Mouse (Mus musculus): Measurements from ENCODE around the gene Xlr4a.
"Not testable (repeated sequence)": the region's sequence is repeated elsewhere in the genome, so short reads cannot be mapped to it uniquely, and the experiment has no call there.

The Xlr4a gene

DNA sequence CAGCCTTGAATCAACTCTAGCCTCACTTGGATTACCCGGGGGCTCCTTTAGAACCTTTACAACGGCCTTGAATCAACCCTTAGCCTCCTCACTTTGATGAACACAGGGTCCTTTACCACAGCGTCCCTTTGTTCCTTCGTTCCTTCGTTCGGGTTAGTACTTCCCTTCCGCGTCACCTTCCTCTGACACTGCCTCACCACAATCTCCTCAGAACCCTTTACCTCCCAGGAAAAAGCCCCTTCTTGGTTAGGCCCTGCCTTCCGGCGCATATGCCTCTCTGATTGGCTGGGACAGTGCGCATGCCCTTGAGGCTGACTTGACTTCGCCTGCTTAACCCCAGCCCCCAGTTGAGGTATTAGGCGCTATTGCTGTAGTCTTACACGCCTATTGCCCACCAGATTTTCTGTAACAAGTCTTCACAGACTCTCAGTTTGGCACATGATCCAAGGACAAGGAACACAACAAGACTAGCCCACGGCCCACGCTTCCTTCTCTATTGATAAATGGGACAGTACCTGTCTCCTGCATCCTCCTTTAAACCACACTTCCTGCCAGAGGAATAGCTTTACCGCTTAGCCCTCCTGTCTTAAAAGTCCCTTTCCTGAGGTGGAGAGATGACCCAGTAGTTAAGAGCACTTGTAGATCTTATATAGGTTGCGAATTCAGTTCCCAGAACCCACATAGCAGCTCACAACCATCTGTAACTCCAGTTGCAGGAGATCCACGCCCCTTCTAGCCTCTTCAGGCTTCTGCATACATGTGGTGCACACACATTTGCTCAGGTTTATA is at the start of gene Xlr4a:
TSS of gene Xlr4a (minus strand) at position 212 of the 789 bp plus-strand sequence.
- not testable (repeated sequence) for DNase-seq (ENCODE audit: low spot score)

DNA sequence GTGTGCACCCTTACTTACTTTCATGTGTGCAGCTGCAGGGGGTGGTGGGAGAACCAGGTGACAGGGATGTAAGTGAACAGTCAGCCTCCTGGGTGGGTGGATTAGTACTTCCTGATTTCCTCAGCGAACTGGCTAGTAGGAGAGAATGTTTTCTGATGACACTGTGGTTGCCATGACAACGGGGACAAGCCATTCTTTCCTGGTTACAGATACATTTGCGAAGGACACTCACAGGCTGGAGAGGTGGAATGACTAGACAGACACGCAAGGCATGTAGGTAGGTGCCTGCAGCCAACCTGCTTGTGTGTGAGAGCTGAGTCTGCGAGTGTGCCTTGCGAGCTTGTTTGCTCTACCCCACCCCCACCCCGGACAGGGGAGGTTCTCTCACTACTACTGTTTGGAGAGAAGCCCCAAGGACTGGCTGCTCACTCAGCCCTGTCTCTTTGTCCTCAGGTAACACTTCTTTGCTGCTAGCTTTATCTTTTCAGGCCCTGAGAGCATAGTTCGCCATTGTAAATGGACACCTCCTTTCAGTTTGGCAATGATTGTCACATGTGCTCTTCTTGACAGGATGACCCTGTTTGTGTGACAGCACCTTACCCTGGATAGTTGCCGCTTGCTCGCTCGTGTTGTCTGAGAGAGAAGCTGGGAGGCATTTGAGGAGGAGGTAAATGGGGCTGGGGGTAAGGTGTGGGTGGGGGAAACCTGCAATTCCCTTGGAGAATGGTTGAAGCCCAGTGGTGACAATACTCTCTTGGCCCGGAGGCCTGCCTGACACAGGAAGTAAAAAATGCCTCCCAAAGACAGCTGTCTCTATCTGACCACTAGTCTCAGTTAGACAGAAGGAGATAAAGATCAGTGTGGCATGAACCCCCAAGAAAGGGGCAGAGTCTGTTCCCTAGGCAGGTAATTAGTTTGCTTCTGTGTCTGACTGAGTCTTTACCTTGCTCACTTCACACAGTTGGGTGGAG is 40.9 kb upstream of the Xlr4a start:
- DNase-seq (ENCODE audit: low spot score), result not testable (repeated sequence)

DNA sequence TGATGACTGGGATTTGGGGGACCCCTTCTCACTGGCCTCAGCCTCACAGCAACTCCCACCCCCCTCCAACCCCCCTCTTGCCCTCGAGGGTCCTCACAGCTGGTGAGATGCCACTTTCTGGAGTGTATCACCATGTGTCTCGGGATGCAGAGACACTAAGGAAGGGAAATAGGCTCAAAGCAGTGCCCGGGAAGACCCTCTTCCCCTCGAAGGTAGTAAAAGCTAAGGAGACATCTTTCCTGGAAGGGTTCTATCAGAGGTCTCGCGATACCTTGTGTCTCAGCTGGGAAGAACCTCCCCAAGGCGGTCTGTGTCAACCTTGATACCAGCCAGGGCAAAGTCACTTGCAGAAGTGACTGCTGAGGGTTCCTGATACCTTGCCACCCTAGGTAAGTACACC is 34.5 kb upstream of the Xlr4a start, which contains the start of gene Gm14685:
TSS of gene Gm14685 (plus strand) at position 301 of the 400 bp plus-strand sequence.
- DNase-seq (ENCODE audit: low spot score), result not testable (repeated sequence)

- not testable (repeated sequence) for DNase-seq (ENCODE audit: low spot score)
Measured at GRCm38 (mm10) chrX:73096941-73097508, 14.7 kb upstream of the Xlr4a start, which contains the start of gene Xlr3a. Gene Xlr3a, minus strand, starts transcription at chrX:73097095.

DNA sequence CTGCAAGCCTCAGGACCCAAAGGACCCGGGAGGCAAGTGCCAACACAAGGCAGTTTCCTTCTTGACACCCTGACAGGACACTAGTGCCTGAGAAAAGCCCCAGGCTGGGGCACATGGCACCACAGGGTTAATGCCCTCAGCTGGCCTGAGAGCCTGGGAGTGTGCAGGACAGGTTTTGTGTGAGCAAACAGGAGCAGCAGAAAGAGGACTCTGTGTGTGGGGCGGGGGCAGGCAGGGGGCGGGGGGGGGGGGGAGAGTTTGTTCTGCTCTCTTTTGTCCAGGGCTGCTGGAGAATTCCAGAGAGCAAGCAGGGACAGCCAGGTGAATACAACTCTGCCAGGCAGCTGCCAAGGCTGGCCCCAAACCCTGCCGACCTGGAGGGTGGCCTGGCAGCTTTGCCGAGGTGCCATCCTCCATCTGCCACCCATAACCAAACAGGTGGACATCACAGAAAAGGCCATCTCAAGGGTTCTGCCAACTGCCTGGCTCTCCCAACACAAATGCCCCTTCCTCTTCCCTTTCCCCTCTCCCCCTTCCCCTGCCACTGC is 15.4 kb downstream of the Xlr4a start:
- DNase-seq (ENCODE audit: low spot score), result not testable (repeated sequence)

- no peak for DNase-seq (ENCODE audit: low spot score)
Measured at GRCm38 (mm10) chrX:73064415-73064793, 17.9 kb downstream of the Xlr4a start, which contains the start of gene Pnma3. Gene Pnma3, plus strand, starts transcription at chrX:73064787.

GRCm38 (mm10) chrX:73063512-73064414 is 18.5 kb downstream of the Xlr4a start:
- DNase-seq (ENCODE audit: low spot score), result no peak

DNA sequence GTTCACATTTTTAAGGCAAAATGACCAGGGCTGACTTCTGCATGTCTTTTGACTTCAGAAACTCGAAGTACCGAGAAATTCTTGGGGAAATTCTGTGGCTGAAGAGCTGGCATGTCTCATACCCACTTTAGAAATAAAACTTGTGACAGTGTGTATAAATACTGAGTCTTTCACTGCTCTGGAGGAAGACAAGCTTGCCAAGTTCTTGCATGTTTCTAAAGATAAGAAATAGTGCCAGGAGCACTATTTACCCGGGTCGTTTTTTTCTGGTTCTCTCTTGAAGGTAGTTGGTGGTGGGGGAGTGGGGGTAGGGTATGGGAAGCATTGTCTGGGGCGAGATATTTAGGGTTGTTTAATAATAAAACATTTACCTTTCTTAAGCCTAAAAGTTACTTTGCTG is 20.0 kb downstream of the Xlr4a start:
- no peak for DNase-seq (ENCODE audit: low spot score)

- DNase-seq (ENCODE audit: low spot score), result no peak
Measured at GRCm38 (mm10) chrX:73061528-73061927, 20.8 kb downstream of the Xlr4a start.

GRCm38 (mm10) chrX:73053860-73054563 is 28.3 kb downstream of the Xlr4a start:
- peak; percentile 78 for DNase-seq (ENCODE audit: low spot score)

DNA sequence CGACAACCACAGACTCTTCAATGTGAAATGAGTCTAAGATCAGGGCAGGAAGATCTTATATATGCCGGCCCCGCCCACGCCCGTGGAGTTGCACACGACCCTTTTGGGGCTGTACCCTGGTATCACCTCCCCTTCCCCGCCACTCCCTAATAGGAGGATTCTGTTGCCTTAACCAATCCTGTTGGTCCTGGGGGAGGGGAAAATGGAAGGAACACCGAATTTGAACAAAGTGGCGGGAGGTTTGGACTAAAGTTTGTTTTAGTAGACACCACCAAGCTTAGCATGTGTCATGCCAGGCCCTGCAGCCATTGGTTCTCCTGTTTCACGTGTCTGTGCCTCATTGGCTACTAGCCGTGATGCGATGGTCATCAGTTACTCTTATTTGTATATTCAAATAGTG is 42.6 kb downstream of the Xlr4a start:
- no peak for DNase-seq (ENCODE audit: low spot score)

DNA sequence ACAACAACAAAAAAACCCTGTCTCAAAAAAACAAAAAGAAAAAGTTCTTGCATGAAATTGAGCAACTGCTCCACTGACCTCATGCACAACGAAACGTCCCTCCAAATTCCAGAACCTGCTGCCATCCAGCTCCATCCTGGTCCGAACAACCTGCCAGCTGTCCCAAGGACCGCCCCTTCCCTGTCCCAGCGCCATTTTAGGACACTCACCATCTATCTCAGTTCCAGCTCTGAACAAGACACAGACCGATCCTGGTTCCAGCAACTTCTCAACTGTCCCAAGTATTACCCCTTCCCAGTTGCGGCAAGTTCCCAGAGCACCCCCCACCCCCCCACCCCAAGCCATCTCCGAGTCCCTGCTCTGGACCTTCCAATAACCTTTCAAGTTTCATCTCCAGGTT is 43.4 kb downstream of the Xlr4a start:
- DNase-seq (ENCODE audit: low spot score), result no peak

DNA sequence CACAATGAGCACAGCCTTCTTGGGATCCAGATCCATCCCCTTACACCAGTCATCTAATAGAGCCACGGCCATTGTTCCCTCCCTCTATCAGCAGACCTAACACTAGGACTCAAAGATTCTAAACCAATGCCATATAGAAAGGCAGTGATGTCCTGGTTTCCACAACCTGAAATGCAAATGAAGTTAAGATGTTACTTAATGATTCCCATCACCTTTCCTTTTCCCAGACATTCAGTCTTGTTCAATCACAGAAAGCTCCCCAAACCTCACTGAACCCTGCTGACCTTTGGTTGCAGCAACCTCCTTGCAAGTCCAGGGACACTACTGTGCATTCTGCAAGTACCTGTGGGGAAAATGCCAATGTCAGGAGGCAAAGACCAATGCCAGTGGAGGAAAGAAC is 45.3 kb downstream of the Xlr4a start, which contains the start of gene Pnma5:
TSS of gene Pnma5 (minus strand) at position 101 of the 400 bp plus-strand sequence.
- no peak for DNase-seq (ENCODE audit: low spot score)

Data from ovary, adult 18-20 months (tissue).